Mouse (Mus musculus): ENCODE measurements at regions not wholly inside any gene's neighbourhood (a gene's known extent, or its start where the extent isn't known, plus 50 kb on each side); places are given as distances from the start of the nearest gene placed in this dataset.

DNA sequence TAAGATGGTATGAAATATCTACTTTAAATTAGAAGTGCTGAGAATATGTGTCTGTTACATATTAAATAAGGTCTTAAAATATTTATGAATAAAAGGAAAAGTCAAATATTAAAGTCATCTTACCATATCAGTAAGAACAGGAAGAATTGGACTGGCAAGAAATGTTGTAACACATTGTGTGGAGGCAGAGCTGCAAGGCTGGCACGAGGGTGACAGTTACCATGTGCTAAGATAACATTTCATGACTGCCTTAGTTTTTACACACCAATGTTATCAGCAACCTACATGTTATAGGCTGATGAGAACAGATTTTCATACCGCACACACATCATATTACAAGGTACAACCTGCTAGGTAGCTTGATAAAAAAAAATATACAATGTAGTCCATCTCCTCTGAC is 746.2 kb upstream of the Intu start:
- 81% methylated on average over 2 of the region's 2 CpGs for WGBS
- Histone ChIP-seq H3K36me3 (ENCODE audit: control insufficient read depth, insufficient read depth, low read length) (no peaks in the 10 kb centered on the region), H3K27me3 (ENCODE audit: control insufficient read depth, insufficient read depth, low read length) (no peaks in the 10 kb centered on the region), H3K27ac (ENCODE audit: insufficient read depth, low read length) (no peak overlapping the region), H3K4me3 (ENCODE audit: extremely low read depth, insufficient read depth, insufficient read length) (no peak overlapping the region), H3K4me1 (ENCODE audit: control insufficient read depth, insufficient read depth, insufficient read length) (no peaks in the 10 kb centered on the region)
- TF ChIP-seq POLR2A (IDR thresholded peaks at IDR 0.05; ENCODE audit: low read depth, low read length) (no peak), CTCF (IDR thresholded peaks at IDR 0.05; ENCODE audit: extremely low read depth, insufficient read depth, insufficient read length, insufficient replicate concordance) (no peak)
- DNase-seq (ENCODE audit: low read depth in 1 of 2, low spot score in 2 of 2) = no peak

DNA sequence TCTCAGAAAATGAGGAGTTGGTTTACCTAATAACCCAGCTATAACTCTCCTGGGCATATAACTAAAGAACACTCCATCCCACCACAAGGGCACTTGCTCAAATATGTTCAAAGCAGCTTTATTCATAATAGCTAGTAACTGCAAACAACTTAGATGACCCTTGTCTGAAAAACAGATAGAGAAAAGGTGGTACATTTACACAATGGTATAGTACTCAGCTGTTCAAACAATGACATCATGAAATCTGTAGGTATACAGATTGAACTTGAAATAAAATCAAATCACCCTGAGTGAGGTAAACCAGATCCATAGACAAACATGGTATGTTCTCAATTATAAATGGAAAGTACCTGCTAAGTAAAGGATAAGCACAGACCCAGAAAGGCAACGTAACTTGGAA is 721.5 kb upstream of the Intu start:
- Histone ChIP-seq H3K27me3 (ENCODE audit: control insufficient read depth, insufficient read depth, low read length) (no peaks in the 10 kb centered on the region), H3K4me1 (ENCODE audit: control insufficient read depth, insufficient read depth, insufficient read length) (no peaks in the 10 kb centered on the region), H3K36me3 (ENCODE audit: control insufficient read depth, insufficient read depth, low read length) (no peaks in the 10 kb centered on the region), H3K4me3 (ENCODE audit: extremely low read depth, insufficient read depth, insufficient read length) (no peak overlapping the region), H3K27ac (ENCODE audit: insufficient read depth, low read length) (no peak overlapping the region)
- WGBS = 91% methylated on average over 1 of the region's 1 CpGs
- no peak for TF ChIP-seq POLR2A (IDR thresholded peaks at IDR 0.05; ENCODE audit: low read depth, low read length)
- no peak for TF ChIP-seq CTCF (IDR thresholded peaks at IDR 0.05; ENCODE audit: extremely low read depth, insufficient read depth, insufficient read length, insufficient replicate concordance)
- no peak for DNase-seq (ENCODE audit: low read depth in 1 of 2, low spot score in 2 of 2)

DNA sequence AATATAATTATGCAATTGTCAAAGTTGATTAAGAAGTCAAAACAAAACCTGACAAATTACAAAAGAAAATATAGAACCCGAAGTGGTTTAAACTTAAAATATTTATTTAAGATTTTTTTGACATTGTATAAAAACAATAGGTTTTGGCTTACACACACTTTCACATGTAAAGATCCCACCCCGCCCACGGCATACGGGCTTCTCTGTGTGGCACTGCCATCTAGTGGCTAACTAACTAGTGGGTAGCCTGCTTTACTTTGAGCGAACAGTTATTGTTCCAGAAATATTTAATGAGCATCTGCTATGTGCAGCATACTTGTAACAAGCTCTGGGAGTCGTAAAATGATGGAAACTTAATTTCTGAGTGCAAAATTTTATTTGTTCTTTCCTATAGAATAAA is 716.3 kb upstream of the Intu start:
- no peak for DNase-seq (ENCODE audit: low read depth in 1 of 2, low spot score in 2 of 2)
- no peak overlapping the region for H3K27ac ChIP-seq (ENCODE audit: insufficient read depth, low read length)
- TF ChIP-seq POLR2A (IDR thresholded peaks at IDR 0.05; ENCODE audit: low read depth, low read length) (no peak), CTCF (IDR thresholded peaks at IDR 0.05; ENCODE audit: extremely low read depth, insufficient read depth, insufficient read length, insufficient replicate concordance) (no peak)

GRCm38 (mm10) chr3:39830488-39831056 is 700.5 kb upstream of the Intu start:
- no peak overlapping the region for H3K27ac ChIP-seq (ENCODE audit: insufficient read depth, low read length)
- DNase-seq (ENCODE audit: low read depth in 1 of 2, low spot score in 2 of 2) = no peak
- WGBS = 71% methylated on average over 8 of the region's 8 CpGs
- H3K4me3 ChIP-seq (ENCODE audit: extremely low read depth, insufficient read depth, insufficient read length) = no peak overlapping the region
- no peaks in the 10 kb centered on the region for H3K36me3 ChIP-seq (ENCODE audit: control insufficient read depth, insufficient read depth, low read length)
- no peaks in the 10 kb centered on the region for H3K27me3 ChIP-seq (ENCODE audit: control insufficient read depth, insufficient read depth, low read length)
- no peaks in the 10 kb centered on the region for H3K4me1 ChIP-seq (ENCODE audit: control insufficient read depth, insufficient read depth, insufficient read length)
- TF ChIP-seq POLR2A (IDR thresholded peaks at IDR 0.05; ENCODE audit: low read depth, low read length) = no peak
- TF ChIP-seq CTCF (IDR thresholded peaks at IDR 0.05; ENCODE audit: extremely low read depth, insufficient read depth, insufficient read length, insufficient replicate concordance) = no peak

More for the DNA sequence above, 716.3 kb upstream of the Intu start:
- Histone ChIP-seq H3K4me3 (ENCODE audit: extremely low read depth, insufficient read depth, insufficient read length) (no peak overlapping the region), H3K27me3 (ENCODE audit: control insufficient read depth, insufficient read depth, low read length) (no peaks in the 10 kb centered on the region), H3K4me1 (ENCODE audit: control insufficient read depth, insufficient read depth, insufficient read length) (no peaks in the 10 kb centered on the region), H3K36me3 (ENCODE audit: control insufficient read depth, insufficient read depth, low read length) (no peaks in the 10 kb centered on the region)
- WGBS = 14% methylated on average over 6 of the region's 6 CpGs

DNA sequence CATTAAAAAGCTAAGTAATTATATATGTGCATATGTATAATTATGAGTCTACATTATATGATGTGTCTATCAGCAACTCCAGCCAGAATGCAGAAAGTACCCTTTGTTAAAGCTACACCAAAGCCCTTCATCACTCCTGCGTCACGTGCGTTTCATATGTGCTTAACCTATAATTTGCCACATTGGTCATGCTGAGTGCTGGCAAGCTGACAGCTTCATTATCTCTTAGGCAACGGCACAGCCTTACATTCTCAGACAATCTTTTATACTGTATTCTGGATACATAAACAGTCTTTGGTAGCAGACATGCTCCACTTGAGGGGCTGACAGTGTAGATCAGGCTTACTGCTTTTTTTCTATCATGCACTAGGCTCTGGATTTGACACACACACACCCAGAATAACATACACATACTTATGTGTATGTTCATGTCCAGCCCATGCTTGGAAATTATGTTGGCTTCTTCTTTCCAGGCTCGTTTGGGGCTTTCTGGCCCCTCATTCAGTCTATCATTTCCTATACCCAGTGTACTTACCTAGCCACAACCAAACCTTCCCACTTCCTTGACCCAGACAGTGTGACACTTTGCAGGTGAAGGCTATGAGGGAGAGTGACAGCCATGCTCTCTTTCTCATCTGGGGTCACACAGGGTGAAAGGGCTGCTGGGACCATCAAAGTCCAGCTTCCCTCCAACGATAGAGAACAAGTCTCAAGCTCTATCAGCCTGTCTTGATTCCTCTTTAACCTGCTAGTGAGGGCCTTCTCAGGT is 692.5 kb upstream of the Intu start:
- Histone ChIP-seq H3K27me3 (ENCODE audit: control insufficient read depth, insufficient read depth, low read length) (no peaks in the 10 kb centered on the region), H3K36me3 (ENCODE audit: control insufficient read depth, insufficient read depth, low read length) (no peaks in the 10 kb centered on the region), H3K4me1 (ENCODE audit: control insufficient read depth, insufficient read depth, insufficient read length) (no peaks in the 10 kb centered on the region), H3K27ac (ENCODE audit: insufficient read depth, low read length) (no peak overlapping the region), H3K4me3 (ENCODE audit: extremely low read depth, insufficient read depth, insufficient read length) (no peak overlapping the region)
- no peak for DNase-seq (ENCODE audit: low read depth in 1 of 2, low spot score in 2 of 2)
- TF ChIP-seq POLR2A (IDR thresholded peaks at IDR 0.05; ENCODE audit: low read depth, low read length) (no peak), CTCF (IDR thresholded peaks at IDR 0.05; ENCODE audit: extremely low read depth, insufficient read depth, insufficient read length, insufficient replicate concordance) (no peak)
- WGBS = 80% methylated on average over 6 of the region's 6 CpGs

GRCm38 (mm10) chr3:39840946-39841345 is 690.1 kb upstream of the Intu start:
- no peaks in the 10 kb centered on the region for H3K4me1 ChIP-seq (ENCODE audit: control insufficient read depth, insufficient read depth, insufficient read length)
- H3K27me3 ChIP-seq (ENCODE audit: control insufficient read depth, insufficient read depth, low read length) = no peaks in the 10 kb centered on the region

GRCm38 (mm10) chr3:39845123-39845522 is 686.0 kb upstream of the Intu start:
- Histone ChIP-seq H3K27me3 (ENCODE audit: control insufficient read depth, insufficient read depth, low read length) (no peaks in the 10 kb centered on the region), H3K27ac (ENCODE audit: insufficient read depth, low read length) (no peak overlapping the region), H3K36me3 (ENCODE audit: control insufficient read depth, insufficient read depth, low read length) (no peaks in the 10 kb centered on the region), H3K4me3 (ENCODE audit: extremely low read depth, insufficient read depth, insufficient read length) (no peak overlapping the region), H3K4me1 (ENCODE audit: control insufficient read depth, insufficient read depth, insufficient read length) (no peaks in the 10 kb centered on the region)
- WGBS = 82% methylated on average over 2 of the region's 2 CpGs
- DNase-seq (ENCODE audit: low read depth in 1 of 2, low spot score in 2 of 2) = no peak
- TF ChIP-seq POLR2A (IDR thresholded peaks at IDR 0.05; ENCODE audit: low read depth, low read length) (no peak), CTCF (IDR thresholded peaks at IDR 0.05; ENCODE audit: extremely low read depth, insufficient read depth, insufficient read length, insufficient replicate concordance) (no peak)

More at GRCm38 (mm10) chr3:39840946-39841345, 690.1 kb upstream of the Intu start:
- H3K36me3 ChIP-seq (ENCODE audit: control insufficient read depth, insufficient read depth, low read length) = no peaks in the 10 kb centered on the region
- no peak overlapping the region for H3K4me3 ChIP-seq (ENCODE audit: extremely low read depth, insufficient read depth, insufficient read length)
- 94% methylated on average over 5 of the region's 5 CpGs for WGBS
- DNase-seq (ENCODE audit: low read depth in 1 of 2, low spot score in 2 of 2) = no peak
- no peak for TF ChIP-seq CTCF (IDR thresholded peaks at IDR 0.05; ENCODE audit: extremely low read depth, insufficient read depth, insufficient read length, insufficient replicate concordance)
- no peak for TF ChIP-seq POLR2A (IDR thresholded peaks at IDR 0.05; ENCODE audit: low read depth, low read length)
- H3K27ac ChIP-seq (ENCODE audit: insufficient read depth, low read length) = no peak overlapping the region

Measured in spleen, adult 2 months (tissue).